Mouse (Mus musculus) midbrain, embryonic 13.5 days (tissue): Measurements from ENCODE around the gene Dpp6. TPM values are rescaled to one million over a fixed set of nuclear protein-coding genes. Genes with fewer than 3 reads are reported as not detected.

Experiments used
- ATAC-seq: fragments of 200-750 bp; cut with Nextera tagmentation; 2 replicates; pipeline ENCODE4 v1.8.0; 2017; ENCODE audit warnings: mild to moderate bottlenecking, moderate TSS enrichment, moderate library complexity
- H3K27ac ChIP-seq: fragments of 300-500 bp; sonication (generic); 2 replicates; pipeline ENCODE4 v1.5.1; 2015; ENCODE audit warnings: inconsistent platforms, mild to moderate bottlenecking, moderate library complexity
- H3K27me3 ChIP-seq: fragments of 300-500 bp; sonication (generic); 2 replicates; pipeline ENCODE4 v1.6.1; 2015; ENCODE audit warnings: mild to moderate bottlenecking, inconsistent platforms
- H3K36me3 ChIP-seq: fragments of 300-500 bp; sonication (generic); 2 replicates; pipeline ENCODE4 v1.6.1; 2015; ENCODE audit warnings: mild to moderate bottlenecking, inconsistent platforms
- H3K4me1 ChIP-seq: fragments of 300-500 bp; sonication (generic); replicated peaks from 2 replicates; pipeline ENCODE4 v1.6.1; 2015; ENCODE audit warnings: inconsistent platforms
- H3K4me2 ChIP-seq: fragments of 300-500 bp; sonication (generic); replicated peaks from 2 replicates; pipeline ENCODE4 v1.6.1; 2015; ENCODE audit warnings: moderate library complexity, mild to moderate bottlenecking, inconsistent platforms
- H3K4me3 ChIP-seq: fragments of 300-500 bp; sonication (generic); replicated peaks from 2 replicates; pipeline ENCODE4 v1.5.1; 2015; ENCODE audit warnings: mild to moderate bottlenecking, inconsistent platforms
- H3K9ac ChIP-seq: fragments of 300-500 bp; sonication (generic); replicated peaks from 2 replicates; pipeline ENCODE4 v1.6.1; 2015; ENCODE audit warnings: mild to moderate bottlenecking, inconsistent platforms
- H3K9me3 ChIP-seq: fragments of 300-500 bp; sonication (generic); 2 replicates; pipeline ENCODE4 v1.6.1; 2016; ENCODE audit warnings: mild to moderate bottlenecking, inconsistent platforms
- WGBS: fragments of 180-500 bp; shearing (Covaris S2); methylation state at CpG from one replicate; pipeline ENCODE4 v1.1.7; 2015; 5-methylcytosine and 5-hydroxymethylcytosine counted together
- polyA plus RNA-seq: library from polyadenylated mRNA; unstranded; fragments of >200 nt; fragmentation: Nextera tagmentation; extraction: Ambion mirVana; gene quantifications from 2 replicates; pipeline ENCODE4 v1.2.1, GENCODE M21; 2015

Gene Dpp6
- polyA plus RNA-seq, 1 experiment from 2014 or later: 46.4 TPM

- Histone ChIP-seq H3K9ac (no peak overlapping the region), H3K4me2 (no peak overlapping the region), H3K27ac (no peak overlapping the region), H3K9me3 (no peaks in the 10 kb centered on the region), H3K27me3 (no peaks in the 10 kb centered on the region), H3K36me3 (peaks cover 23% of the 10 kb centered on the region), H3K4me3 (no peak overlapping the region), H3K4me1 (0 out of 2 replicates have a peak, but pooled peaks cover 5% of the 10 kb centered on the region)
- ATAC-seq: no peak
These were observed 900.3 kb downstream of the Dpp6 start for GRCm38 (mm10) chr5:27717301-27717700.

GRCm38 (mm10) chr5:27719311-27719710 lies 902.3 kb downstream of the Dpp6 start:
- peaks cover 37% of the 10 kb centered on the region for H3K36me3 ChIP-seq
- H3K4me2 ChIP-seq: no peak overlapping the region
- no peak for ATAC-seq
- H3K27ac ChIP-seq: no peak overlapping the region
- H3K9me3 ChIP-seq: no peaks in the 10 kb centered on the region
- no peak overlapping the region for H3K4me3 ChIP-seq
- H3K27me3 ChIP-seq: no peaks in the 10 kb centered on the region
- H3K9ac ChIP-seq: no peak overlapping the region
- H3K4me1 ChIP-seq: 0 out of 2 replicates have a peak, but pooled peaks cover 3% of the 10 kb centered on the region
- WGBS: 83% methylated on average over 2 of the region's 2 CpGs

- 30% methylated on average over 2 of the region's 2 CpGs for WGBS
These were observed 907.5 kb downstream of the Dpp6 start for GRCm38 (mm10) chr5:27724460-27724859.

DNA sequence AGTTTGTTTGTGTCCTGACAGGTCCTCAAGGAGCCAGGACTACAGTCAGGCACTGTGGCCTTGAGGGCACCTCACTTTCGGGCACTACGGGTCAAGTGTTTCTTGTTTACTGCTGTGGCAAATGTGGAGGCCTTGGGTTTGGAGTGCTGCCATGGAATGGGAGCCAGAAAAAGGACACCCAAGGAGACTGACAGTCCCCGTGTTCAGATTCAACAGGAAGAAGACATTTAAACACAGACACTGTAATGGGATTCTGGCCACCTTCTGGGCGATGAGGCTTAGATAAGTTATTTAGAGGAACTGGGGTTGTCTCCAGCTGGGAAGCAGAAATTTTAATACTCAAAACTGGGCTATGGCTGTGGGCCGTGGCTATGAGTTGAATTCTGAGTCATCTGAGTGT lies 913.7 kb downstream of the Dpp6 start:
- Histone ChIP-seq H3K9me3 (peaks cover 7% of the 10 kb centered on the region; the same call in 1 of the 2 replicates), H3K4me2 (no peak overlapping the region), H3K36me3 (peaks cover 21% of the 10 kb centered on the region), H3K4me1 (peaks cover 17% of the 10 kb centered on the region), H3K27ac (no peak overlapping the region), H3K9ac (no peak overlapping the region), H3K4me3 (no peak overlapping the region), H3K27me3 (no peaks in the 10 kb centered on the region)
- WGBS: 82% methylated on average over 5 of the region's 5 CpGs
- ATAC-seq: no peak

More at GRCm38 (mm10) chr5:27724460-27724859, 907.5 kb downstream of the Dpp6 start:
- H3K36me3 ChIP-seq: peaks cover 36% of the 10 kb centered on the region
- 0 out of 2 replicates have a peak, but pooled peaks cover 3% of the 10 kb centered on the region for H3K9me3 ChIP-seq
- no peak overlapping the region for H3K27ac ChIP-seq
- no peak overlapping the region for H3K9ac ChIP-seq
- no peak overlapping the region for H3K4me2 ChIP-seq
- H3K4me3 ChIP-seq: no peak overlapping the region
- no peak for ATAC-seq
- H3K4me1 ChIP-seq: no peaks in the 10 kb centered on the region
- H3K27me3 ChIP-seq: no peaks in the 10 kb centered on the region

GRCm38 (mm10) chr5:27731392-27731791 lies 914.4 kb downstream of the Dpp6 start:
- H3K4me1 ChIP-seq: peaks cover 17% of the 10 kb centered on the region
- no peak overlapping the region for H3K9ac ChIP-seq
- H3K27me3 ChIP-seq: no peaks in the 10 kb centered on the region
- ATAC-seq: no peak
- H3K9me3 ChIP-seq: peaks cover 7% of the 10 kb centered on the region; the same call in 1 of the 2 replicates
- WGBS: 67% methylated on average over 1 of the region's 1 CpGs
- H3K36me3 ChIP-seq: peaks cover 14% of the 10 kb centered on the region; the same call in 1 of the 2 replicates
- H3K4me3 ChIP-seq: no peak overlapping the region
- H3K4me2 ChIP-seq: no peak overlapping the region
- H3K27ac ChIP-seq: no peak overlapping the region

GRCm38 (mm10) chr5:27732288-27732868 lies 915.4 kb downstream of the Dpp6 start:
- ATAC-seq: 0 out of 2 replicates have a peak, but pooled peaks have one; percentile 28
- peaks cover 7% of the 10 kb centered on the region; the same call in 1 of the 2 replicates for H3K9me3 ChIP-seq
- H3K36me3 ChIP-seq: 0 out of 2 replicates have a peak, but pooled peaks cover 9% of the 10 kb centered on the region
- peaks cover 17% of the 10 kb centered on the region for H3K4me1 ChIP-seq
- 73% methylated on average over 5 of the region's 5 CpGs for WGBS
- H3K27me3 ChIP-seq: no peaks in the 10 kb centered on the region
- no peak overlapping the region for H3K9ac ChIP-seq
- no peak overlapping the region for H3K4me2 ChIP-seq
- no peak overlapping the region for H3K4me3 ChIP-seq
- H3K27ac ChIP-seq: peak overlapping the region; percentile 27

- 8% methylated on average over 3 of the region's 3 CpGs for WGBS
- ATAC-seq: peak; percentile 55
These were observed 920.2 kb downstream of the Dpp6 start for GRCm38 (mm10) chr5:27737168-27737567.

DNA sequence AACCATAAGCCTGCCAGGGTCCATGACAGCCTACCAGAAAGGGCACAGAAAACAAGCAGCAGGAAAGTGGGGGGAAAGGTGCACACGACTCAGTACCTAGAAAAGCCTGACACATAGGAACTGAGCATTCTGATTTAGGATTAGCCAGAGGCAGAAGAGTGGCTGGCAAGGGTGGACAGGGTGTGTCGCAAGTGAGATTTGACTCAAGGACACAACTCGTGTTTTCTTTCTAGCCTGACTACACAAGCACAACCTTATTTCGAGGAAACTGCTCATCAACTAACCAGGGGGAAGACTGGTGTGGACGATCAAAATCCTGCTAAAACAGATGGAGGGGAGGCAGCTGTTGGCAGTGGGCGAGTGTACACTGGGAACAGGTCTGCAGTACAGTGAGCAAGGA lies 922.2 kb downstream of the Dpp6 start:
- 89% methylated on average over 6 of the region's 6 CpGs for WGBS
- no peak for ATAC-seq

More at GRCm38 (mm10) chr5:27737168-27737567, 920.2 kb downstream of the Dpp6 start:
- Histone ChIP-seq H3K36me3 (peaks cover 19% of the 10 kb centered on the region), H3K27ac (no peak overlapping the region), H3K4me3 (no peak overlapping the region), H3K9ac (no peak overlapping the region), H3K9me3 (peaks cover 4% of the 10 kb centered on the region; the same call in 1 of the 2 replicates), H3K4me1 (peaks cover 9% of the 10 kb centered on the region), H3K4me2 (no peak overlapping the region), H3K27me3 (no peaks in the 10 kb centered on the region)

GRCm38 (mm10) chr5:27744944-27745343 lies 927.9 kb downstream of the Dpp6 start:
- Histone ChIP-seq H3K36me3 (peaks cover 75% of the 10 kb centered on the region), H3K4me3 (no peak overlapping the region), H3K4me1 (no peaks in the 10 kb centered on the region), H3K27ac (no peak overlapping the region), H3K4me2 (no peak overlapping the region), H3K9ac (no peak overlapping the region), H3K27me3 (no peaks in the 10 kb centered on the region), H3K9me3 (no peaks in the 10 kb centered on the region)
- no peak for ATAC-seq
- 89% methylated on average over 1 of the region's 1 CpGs for WGBS

More for the DNA sequence above, 922.2 kb downstream of the Dpp6 start:
- H3K9ac ChIP-seq: no peak overlapping the region
- peaks cover 39% of the 10 kb centered on the region for H3K36me3 ChIP-seq
- H3K9me3 ChIP-seq: 0 out of 2 replicates have a peak, but pooled peaks cover 4% of the 10 kb centered on the region
- no peak overlapping the region for H3K4me3 ChIP-seq
- H3K4me1 ChIP-seq: no peaks in the 10 kb centered on the region
- no peaks in the 10 kb centered on the region for H3K27me3 ChIP-seq
- no peak overlapping the region for H3K27ac ChIP-seq
- H3K4me2 ChIP-seq: no peak overlapping the region

- Histone ChIP-seq H3K27me3 (no peaks in the 10 kb centered on the region), H3K4me1 (peaks cover 19% of the 10 kb centered on the region), H3K9me3 (no peaks in the 10 kb centered on the region), H3K27ac (peak overlapping the region; percentile 25; the same call in 1 of the 2 replicates), H3K4me2 (no peak overlapping the region), H3K9ac (no peak overlapping the region; the same call in 1 of the 2 replicates), H3K4me3 (no peak overlapping the region), H3K36me3 (peaks cover 82% of the 10 kb centered on the region)
- WGBS: 74% methylated on average over 4 of the region's 4 CpGs
- 0 out of 2 replicates have a peak, but pooled peaks have one; percentile 20 for ATAC-seq
These were observed 948.8 kb downstream of the Dpp6 start for GRCm38 (mm10) chr5:27765780-27766179.

DNA sequence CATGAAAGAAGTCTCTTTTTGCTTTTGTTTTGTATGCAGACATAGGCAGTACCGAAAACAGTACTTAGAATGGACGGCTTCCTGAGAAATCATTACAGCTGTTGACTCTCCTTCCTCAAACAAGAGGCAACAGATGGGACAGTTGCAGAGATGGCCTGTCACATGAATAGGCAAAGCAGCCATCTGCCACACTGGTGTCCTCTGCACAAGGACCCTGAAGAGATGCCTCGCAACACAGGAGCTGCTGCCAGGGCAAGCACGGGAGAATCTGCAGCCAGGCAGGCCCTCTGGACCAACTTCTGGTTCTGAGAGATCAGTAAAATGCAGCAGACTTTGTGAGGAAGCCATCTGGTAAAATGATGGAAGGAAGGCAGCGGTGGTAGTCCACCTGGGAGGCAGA lies 950.9 kb downstream of the Dpp6 start:
- H3K4me1 ChIP-seq: peaks cover 19% of the 10 kb centered on the region
- H3K9me3 ChIP-seq: no peaks in the 10 kb centered on the region
- H3K27ac ChIP-seq: peak overlapping the region; percentile 19; the same call in 1 of the 2 replicates
- WGBS: 52% methylated on average over 5 of the region's 5 CpGs
- H3K4me2 ChIP-seq: no peak overlapping the region
- no peak overlapping the region for H3K4me3 ChIP-seq
- H3K27me3 ChIP-seq: no peaks in the 10 kb centered on the region
- 0 out of 2 replicates have a peak, but pooled peaks have one; percentile 60 for ATAC-seq
- no peak overlapping the region for H3K9ac ChIP-seq
- peaks cover 84% of the 10 kb centered on the region for H3K36me3 ChIP-seq
